Mouse (Mus musculus): ENCODE results near the gene Rtl8b. TPM values are rescaled to one million over a fixed set of nuclear protein-coding genes. Genes with fewer than 3 reads are reported as not detected.
"Not testable (repeated sequence)": the region's sequence is repeated elsewhere in the genome, so short reads cannot be mapped to it uniquely, and the experiment has no call there.

Rtl8b gene
- total and polyA plus RNA-seq, 2 experiments from 2014 or later: 102 to 261 TPM

DNA sequence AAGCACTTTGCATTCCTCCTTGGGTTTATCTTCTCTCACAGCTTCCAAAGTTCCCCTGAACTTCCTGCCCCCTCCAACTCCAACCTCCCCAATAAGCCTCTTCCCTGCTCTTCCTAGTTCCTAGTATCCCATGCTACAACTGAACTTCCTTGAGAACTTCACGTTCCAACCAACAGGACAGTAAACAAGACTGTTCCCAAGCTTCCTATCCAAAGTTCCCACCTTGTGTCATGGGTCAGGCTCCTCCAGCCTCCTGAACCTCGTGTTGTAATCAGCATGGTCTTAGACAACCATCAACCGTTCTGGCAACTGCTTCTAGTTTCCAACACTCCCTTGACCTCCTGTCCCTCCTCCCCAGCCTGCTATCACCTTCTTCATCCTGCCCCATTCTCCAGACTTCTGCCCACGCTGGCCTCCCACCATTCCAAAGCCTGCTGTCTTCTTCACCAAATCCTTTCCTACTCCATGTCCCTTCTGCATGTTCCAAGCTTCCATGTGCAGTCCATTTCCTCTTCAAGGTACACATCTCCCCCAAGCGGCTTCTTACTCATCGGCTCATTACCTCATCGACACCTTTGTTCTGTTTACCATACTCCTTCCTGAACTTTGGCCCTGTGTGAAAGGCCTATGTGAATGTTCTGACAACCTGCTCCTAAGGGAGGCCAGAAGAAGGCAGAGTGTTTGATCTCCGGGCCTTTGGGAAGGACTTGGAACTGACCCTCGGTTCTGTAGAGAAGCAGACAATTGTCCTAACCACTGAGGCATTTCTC, 24.0 kb upstream of the Rtl8b start:
- DNase-seq (ENCODE audit: low spot score): no peak
- Histone ChIP-seq H3K4me3 (ENCODE audit: low read depth, low read length) (no peak overlapping the region), H3K27me3 (ENCODE audit: control insufficient read depth, insufficient read depth, low read length) (no peaks in the 10 kb centered on the region), H3K9ac (replicated peaks; ENCODE audit: low read depth, low read length) (no peak overlapping the region), H3K36me3 (replicated peaks; ENCODE audit: control insufficient read depth, insufficient read depth, low read length) (no peaks in the 10 kb centered on the region), H3K4me1 (ENCODE audit: control insufficient read depth, insufficient read depth) (no peaks in the 10 kb centered on the region), H3K27ac (ENCODE audit: low read depth) (no peak overlapping the region), H3K4me2 (ENCODE audit: low read depth, low read length) (no peak overlapping the region), H3K9me3 (replicated peaks; ENCODE audit: control insufficient read depth, low read length) (no peaks in the 10 kb centered on the region)
- 68% methylated on average over 9 of the region's 9 CpGs for whole genome bisulfite sequencing
- no peak for ATAC-seq (ENCODE audit: insufficient read depth, low read depth)
- no peak for TF ChIP-seq CTCF (IDR thresholded peaks at IDR 0.05; ENCODE audit: low read depth)
- TF ChIP-seq EP300 (IDR thresholded peaks at IDR 0.05; ENCODE audit: low read depth): no peak

DNA sequence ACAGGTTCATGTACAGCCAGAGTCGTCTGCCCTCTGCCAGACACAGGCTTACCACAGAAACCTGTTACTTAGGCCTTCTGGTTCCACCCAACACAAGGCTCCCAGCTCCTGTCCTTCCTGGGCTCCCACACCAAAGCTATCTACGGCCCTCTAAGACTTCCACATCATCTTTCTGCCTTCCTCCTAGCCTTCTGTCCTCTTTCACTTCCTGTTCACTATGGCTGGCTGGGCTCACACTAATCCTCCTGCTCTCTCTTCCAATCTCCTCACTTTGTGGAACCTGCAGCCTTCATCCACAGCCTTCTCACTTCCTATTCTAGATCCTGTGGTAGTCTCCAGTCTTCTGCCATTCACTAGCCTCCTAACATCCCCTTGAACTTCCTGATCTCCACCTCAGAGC, 22.9 kb upstream of the Rtl8b start:
- DNase-seq (ENCODE audit: low spot score): no peak
- WGBS: 66% methylated on average over 2 of the region's 2 CpGs
- no peak overlapping the region for H3K4me3 ChIP-seq (ENCODE audit: low read depth, low read length)
- no peak for TF ChIP-seq EP300 (IDR thresholded peaks at IDR 0.05; ENCODE audit: low read depth)
- no peaks in the 10 kb centered on the region for H3K4me1 ChIP-seq (ENCODE audit: control insufficient read depth, insufficient read depth)
- no peaks in the 10 kb centered on the region for H3K9me3 ChIP-seq (replicated peaks; ENCODE audit: control insufficient read depth, low read length)
- H3K4me2 ChIP-seq (ENCODE audit: low read depth, low read length): no peak overlapping the region
- no peak for ATAC-seq (ENCODE audit: insufficient read depth, low read depth)
- H3K36me3 ChIP-seq (replicated peaks; ENCODE audit: control insufficient read depth, insufficient read depth, low read length): no peaks in the 10 kb centered on the region
- no peak overlapping the region for H3K27ac ChIP-seq (ENCODE audit: low read depth)
- H3K27me3 ChIP-seq (ENCODE audit: control insufficient read depth, insufficient read depth, low read length): no peaks in the 10 kb centered on the region
- H3K9ac ChIP-seq (replicated peaks; ENCODE audit: low read depth, low read length): no peak overlapping the region

DNA sequence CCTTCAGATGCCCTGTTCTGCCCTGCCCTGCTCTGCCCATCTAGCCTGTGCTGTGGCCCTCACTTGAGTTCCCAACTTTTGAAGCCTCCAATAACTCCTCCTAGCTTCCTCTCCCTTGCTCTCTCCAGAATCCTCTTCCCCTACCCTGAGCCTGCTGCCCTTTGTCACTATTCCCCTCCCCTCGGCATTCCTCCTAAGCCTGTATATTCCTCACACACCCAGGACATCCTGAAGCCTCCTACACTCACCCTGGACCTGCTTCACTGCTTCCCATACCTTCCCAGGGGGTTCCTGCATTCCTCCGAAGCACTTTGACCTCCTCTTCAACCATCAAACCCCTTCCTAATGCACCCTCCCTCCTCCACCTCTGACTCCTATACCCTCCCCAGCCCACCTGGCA, 21.9 kb upstream of the Rtl8b start:
- Histone ChIP-seq H3K9ac (replicated peaks; ENCODE audit: low read depth, low read length) (no peak overlapping the region), H3K4me3 (ENCODE audit: low read depth, low read length) (no peak overlapping the region), H3K9me3 (replicated peaks; ENCODE audit: control insufficient read depth, low read length) (no peaks in the 10 kb centered on the region), H3K4me1 (ENCODE audit: control insufficient read depth, insufficient read depth) (no peaks in the 10 kb centered on the region), H3K27me3 (ENCODE audit: control insufficient read depth, insufficient read depth, low read length) (no peaks in the 10 kb centered on the region), H3K4me2 (ENCODE audit: low read depth, low read length) (no peak overlapping the region), H3K36me3 (replicated peaks; ENCODE audit: control insufficient read depth, insufficient read depth, low read length) (no peaks in the 10 kb centered on the region), H3K27ac (ENCODE audit: low read depth) (no peak overlapping the region)
- ATAC-seq (ENCODE audit: insufficient read depth, low read depth): no peak
- DNase-seq (ENCODE audit: low spot score): no peak
- WGBS: 49% methylated on average over 2 of the region's 2 CpGs
- no peak for TF ChIP-seq EP300 (IDR thresholded peaks at IDR 0.05; ENCODE audit: low read depth)
- no peak for TF ChIP-seq CTCF (IDR thresholded peaks at IDR 0.05; ENCODE audit: low read depth)

DNA sequence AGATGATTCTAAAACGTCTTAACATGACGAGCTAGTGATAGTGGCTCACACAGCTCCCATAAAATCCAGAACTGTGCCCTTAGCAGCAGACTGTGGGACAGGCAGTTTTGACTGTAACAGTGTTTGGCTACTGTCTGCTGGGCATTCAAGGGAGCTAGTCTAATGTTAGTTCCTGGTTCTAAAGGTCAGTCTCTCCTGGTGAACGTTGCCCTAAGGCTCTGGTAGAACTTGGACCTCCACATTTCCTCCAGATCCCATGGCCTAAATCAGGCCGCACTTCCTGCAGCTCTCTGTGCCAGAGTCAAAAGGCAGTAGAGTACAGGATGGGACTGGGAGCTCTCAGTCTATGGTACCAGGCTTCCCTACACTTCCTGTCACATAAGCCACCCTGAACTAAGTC, 14.5 kb upstream of the Rtl8b start:
- not testable (repeated sequence) for H3K4me3 ChIP-seq (ENCODE audit: low read depth, low read length); H3K9me3 ChIP-seq (replicated peaks; ENCODE audit: control insufficient read depth, low read length); H3K9ac ChIP-seq (replicated peaks; ENCODE audit: low read depth, low read length); DNase-seq (ENCODE audit: low spot score); H3K27me3 ChIP-seq (ENCODE audit: control insufficient read depth, insufficient read depth, low read length); H3K27ac ChIP-seq (ENCODE audit: low read depth); H3K4me1 ChIP-seq (ENCODE audit: control insufficient read depth, insufficient read depth); H3K4me2 ChIP-seq (ENCODE audit: low read depth, low read length); ATAC-seq (ENCODE audit: insufficient read depth, low read depth); H3K36me3 ChIP-seq (replicated peaks; ENCODE audit: control insufficient read depth, insufficient read depth, low read length)
- 68% methylated on average over 2 of the region's 4 CpGs for WGBS

DNA sequence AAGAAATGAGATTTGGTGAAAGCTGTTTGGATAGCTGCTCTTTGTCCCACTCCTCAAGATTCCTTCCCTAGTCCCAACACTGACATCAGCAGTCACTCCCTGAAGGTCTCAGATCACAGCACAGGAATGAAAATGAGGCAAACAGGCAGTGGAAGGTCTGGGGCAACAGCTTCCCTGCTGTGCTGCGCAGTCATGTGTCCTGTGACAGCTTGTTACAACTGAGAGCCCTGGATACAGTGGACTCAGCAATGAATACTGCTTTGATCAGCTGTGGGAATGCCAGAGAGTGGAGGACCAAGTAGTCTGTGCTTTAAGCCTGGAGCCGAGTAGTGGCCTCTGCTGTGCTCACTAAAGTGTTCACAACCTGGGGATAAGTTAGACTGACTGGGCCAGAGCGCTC, 12.4 kb upstream of the Rtl8b start:
- H3K27ac ChIP-seq (ENCODE audit: low read depth); H3K4me3 ChIP-seq (ENCODE audit: low read depth, low read length); DNase-seq (ENCODE audit: low spot score); H3K4me1 ChIP-seq (ENCODE audit: control insufficient read depth, insufficient read depth); H3K9me3 ChIP-seq (replicated peaks; ENCODE audit: control insufficient read depth, low read length); ATAC-seq (ENCODE audit: insufficient read depth, low read depth); H3K36me3 ChIP-seq (replicated peaks; ENCODE audit: control insufficient read depth, insufficient read depth, low read length); H3K4me2 ChIP-seq (ENCODE audit: low read depth, low read length); H3K27me3 ChIP-seq (ENCODE audit: control insufficient read depth, insufficient read depth, low read length); H3K9ac ChIP-seq (replicated peaks; ENCODE audit: low read depth, low read length): not testable (repeated sequence)
- WGBS: 0% methylated on average over 1 of the region's 3 CpGs

- not testable (repeated sequence) for H3K4me1 ChIP-seq (ENCODE audit: control insufficient read depth, insufficient read depth); H3K27me3 ChIP-seq (ENCODE audit: control insufficient read depth, insufficient read depth, low read length); H3K4me2 ChIP-seq (ENCODE audit: low read depth, low read length); H3K9ac ChIP-seq (replicated peaks; ENCODE audit: low read depth, low read length); H3K27ac ChIP-seq (ENCODE audit: low read depth); H3K4me3 ChIP-seq (ENCODE audit: low read depth, low read length); ATAC-seq (ENCODE audit: insufficient read depth, low read depth); H3K36me3 ChIP-seq (replicated peaks; ENCODE audit: control insufficient read depth, insufficient read depth, low read length); DNase-seq (ENCODE audit: low spot score); H3K9me3 ChIP-seq (replicated peaks; ENCODE audit: control insufficient read depth, low read length)
- 17% methylated on average over 2 of the region's 2 CpGs for WGBS
- peak; percentile 54 for TF ChIP-seq CTCF (IDR thresholded peaks at IDR 0.05; ENCODE audit: low read depth)
Observed at GRCm38 (mm10) chrX:53676943-53677342, 6.7 kb upstream of the Rtl8b start.

- not testable (repeated sequence) for H3K4me1 ChIP-seq (ENCODE audit: control insufficient read depth, insufficient read depth); DNase-seq (ENCODE audit: low spot score); H3K27me3 ChIP-seq (ENCODE audit: control insufficient read depth, insufficient read depth, low read length); H3K9ac ChIP-seq (replicated peaks; ENCODE audit: low read depth, low read length); ATAC-seq (ENCODE audit: insufficient read depth, low read depth); H3K36me3 ChIP-seq (replicated peaks; ENCODE audit: control insufficient read depth, insufficient read depth, low read length); H3K9me3 ChIP-seq (replicated peaks; ENCODE audit: control insufficient read depth, low read length)
- Histone ChIP-seq H3K4me2 (ENCODE audit: low read depth, low read length) (peak overlapping the region; percentile 47), H3K27ac (ENCODE audit: low read depth) (0 out of 2 replicates have a peak overlapping the region, but pooled peaks have one; percentile 30), H3K4me3 (ENCODE audit: low read depth, low read length) (peak overlapping the region; percentile 39)
- WGBS: 23% methylated on average over 4 of the region's 4 CpGs
Observed at GRCm38 (mm10) chrX:53670696-53671095, 488 bp upstream of the Rtl8b start.

DNA sequence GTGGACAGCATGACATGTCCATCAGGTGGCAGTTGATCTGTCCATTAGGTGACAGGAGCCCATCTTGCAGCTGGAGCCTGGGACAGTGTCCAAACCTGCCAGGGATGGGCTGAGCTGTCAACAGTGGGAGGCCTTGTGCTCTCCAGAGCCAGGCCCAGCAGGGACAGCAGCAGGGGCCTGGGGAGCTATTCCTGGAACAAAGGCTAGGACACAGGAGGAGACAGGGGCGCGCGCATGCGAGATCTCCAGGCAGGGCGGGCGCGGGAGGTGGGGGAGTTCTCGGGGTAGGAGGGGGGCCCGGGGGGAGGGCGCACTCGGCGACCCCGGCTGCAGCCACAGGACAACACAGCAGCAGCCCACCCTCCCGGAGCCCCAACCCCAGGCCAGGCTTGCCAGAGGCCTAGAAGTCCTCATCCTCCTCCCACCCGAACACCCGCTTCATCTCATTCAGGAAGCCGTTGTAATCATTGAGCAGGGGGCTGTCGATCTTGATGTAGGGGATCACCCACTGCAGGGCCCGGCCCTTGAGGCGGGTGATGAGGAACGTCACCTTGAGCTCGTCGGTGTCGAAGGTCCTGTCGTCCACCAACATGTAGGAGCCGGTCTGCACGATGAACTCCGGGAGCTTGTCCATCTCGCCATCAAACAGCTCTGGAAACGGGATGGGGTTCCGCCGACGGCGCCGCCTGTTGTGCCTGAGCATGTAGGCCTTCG, 494 bp downstream of the Rtl8b start:
- ATAC-seq (ENCODE audit: insufficient read depth, low read depth): peak; percentile 85
- no CpG with 5 or more reads among the region's 36 CpGs for WGBS
- H3K27me3 ChIP-seq (ENCODE audit: control insufficient read depth, insufficient read depth, low read length); H3K9ac ChIP-seq (replicated peaks; ENCODE audit: low read depth, low read length); H3K36me3 ChIP-seq (replicated peaks; ENCODE audit: control insufficient read depth, insufficient read depth, low read length); DNase-seq (ENCODE audit: low spot score); H3K9me3 ChIP-seq (replicated peaks; ENCODE audit: control insufficient read depth, low read length); H3K4me1 ChIP-seq (ENCODE audit: control insufficient read depth, insufficient read depth): not testable (repeated sequence)
- Histone ChIP-seq H3K4me2 (ENCODE audit: low read depth, low read length) (peak overlapping the region; percentile 47; the same call in 1 of the 2 replicates), H3K27ac (ENCODE audit: low read depth) (0 out of 2 replicates have a peak overlapping the region, but pooled peaks have one; percentile 4), H3K4me3 (ENCODE audit: low read depth, low read length) (peak overlapping the region; percentile 39)
